Mouse (Mus musculus) myocyte (in vitro differentiated cells): ENCODE data around the gene Syngr1.

ENCODE experiments used
- CEBPB ChIP-seq: IDR thresholded peaks from 2 replicates; pipeline ENCODE4 v1.6.1; 2011; ENCODE audit warnings: mild to moderate bottlenecking, moderate library complexity; ENCODE audit not compliant: poor library complexity, insufficient read depth, severe bottlenecking
- E2F4 ChIP-seq: IDR thresholded peaks from one replicate; pipeline ENCODE4 v1.6.1; 2011; ENCODE audit warnings: mild to moderate bottlenecking, control low read depth, moderate library complexity; ENCODE audit not compliant: insufficient read depth
- MAX ChIP-seq: IDR thresholded peaks from one replicate; pipeline ENCODE4 v1.6.1; 2011; ENCODE audit warnings: low read depth, mild to moderate bottlenecking, control low read depth
- MYOD1 ChIP-seq, 3 experiments: IDR thresholded peaks; one replicate each; pipeline ENCODE4 v1.6.1; 2011; ENCODE audit warnings: control low read depth in 2 of 3, low read depth in 2 of 3, mild to moderate bottlenecking in 2 of 3, moderate library complexity in 1 of 3; ENCODE audit not compliant: insufficient read length in 2 of 3, control insufficient read depth in 1 of 3
- MYOG ChIP-seq, 3 experiments: IDR thresholded peaks; one replicate each; pipeline ENCODE4 v1.6.1; 2011; ENCODE audit warnings: control low read depth in 2 of 3, low read depth in 2 of 3, mild to moderate bottlenecking in 2 of 3; ENCODE audit not compliant: insufficient read length in 2 of 3, control insufficient read depth in 1 of 3, insufficient read depth in 1 of 3
- POLR2A ChIP-seq: IDR thresholded peaks from one replicate; pipeline ENCODE4 v1.6.1; 2011; ENCODE audit warnings: low read depth, mild to moderate bottlenecking, control low read depth, moderate library complexity; ENCODE audit not compliant: insufficient read length
- REST ChIP-seq: IDR thresholded peaks from one replicate; pipeline ENCODE4 v1.6.1; 2011; ENCODE audit warnings: mild to moderate bottlenecking, control low read depth, moderate library complexity; ENCODE audit not compliant: insufficient read depth, insufficient read length
- SRF ChIP-seq: IDR thresholded peaks from one replicate; pipeline ENCODE4 v1.6.1; 2011; ENCODE audit warnings: low read depth; ENCODE audit not compliant: control insufficient read depth, insufficient read length
- TCF12 ChIP-seq: IDR thresholded peaks from one replicate; pipeline ENCODE4 v1.6.1; 2011; ENCODE audit warnings: mild to moderate bottlenecking, control low read depth; ENCODE audit not compliant: poor library complexity, insufficient read depth, severe bottlenecking
- TCF3 ChIP-seq: IDR thresholded peaks from one replicate; pipeline ENCODE4 v1.6.1; 2011; ENCODE audit warnings: low read depth, control low read depth; ENCODE audit not compliant: insufficient read length
- USF1 ChIP-seq: IDR thresholded peaks from one replicate; pipeline ENCODE4 v1.6.1; 2011; ENCODE audit warnings: low read depth, mild to moderate bottlenecking, control low read depth, moderate library complexity

GRCm38 (mm10) chr15:80155707-80156106 lies 64.6 kb downstream of the Syngr1 start:
- TF ChIP-seq MYOD1 (IDR thresholded peaks at IDR 0.05; ENCODE audit: control insufficient read depth in 1 of 3, insufficient read length in 2 of 3, low read depth in 2 of 3) (no peak), POLR2A (no peak), TCF3 (no peak), USF1 (no peak), REST (no peak), TCF12 (no peak), E2F4 (no peak), MYOG (IDR thresholded peaks at IDR 0.05; ENCODE audit: control insufficient read depth in 1 of 3, insufficient read depth in 1 of 3, insufficient read length in 2 of 3, low read depth in 2 of 3) (no peak), MAX (no peak), SRF (no peak), CEBPB (no peak)
